Mouse (Mus musculus): ENCODE measurements around the gene Tubb4b. TPM values are rescaled to one million over a fixed set of nuclear protein-coding genes. Genes with fewer than 3 reads are reported as not detected.
"Not testable (repeated sequence)": the region's sequence is repeated elsewhere in the genome, so short reads cannot be mapped to it uniquely, and the experiment has no call there.

Gene Tubb4b
- 499 and 548 TPM in 2 replicates for polyA plus RNA-seq (2012; rRNA removed)

GRCm38 (mm10) chr2:25224492-25224765 is at the start of gene Tubb4b:
Gene Tubb4b (minus strand): TSS chr2:25224702.
- no peak for DNase-seq (ENCODE audit: extremely low spot score in 1 of 2, low spot score in 1 of 2)

GRCm38 (mm10) chr2:25273010-25273409 is 48.5 kb upstream of the Tubb4b start:
- no peak for DNase-seq (ENCODE audit: extremely low spot score in 1 of 2, low spot score in 1 of 2)

- DNase-seq (ENCODE audit: extremely low spot score in 1 of 2, low spot score in 1 of 2), result no peak
These were observed 48.0 kb upstream of the Tubb4b start for GRCm38 (mm10) chr2:25272515-25272914.

DNA sequence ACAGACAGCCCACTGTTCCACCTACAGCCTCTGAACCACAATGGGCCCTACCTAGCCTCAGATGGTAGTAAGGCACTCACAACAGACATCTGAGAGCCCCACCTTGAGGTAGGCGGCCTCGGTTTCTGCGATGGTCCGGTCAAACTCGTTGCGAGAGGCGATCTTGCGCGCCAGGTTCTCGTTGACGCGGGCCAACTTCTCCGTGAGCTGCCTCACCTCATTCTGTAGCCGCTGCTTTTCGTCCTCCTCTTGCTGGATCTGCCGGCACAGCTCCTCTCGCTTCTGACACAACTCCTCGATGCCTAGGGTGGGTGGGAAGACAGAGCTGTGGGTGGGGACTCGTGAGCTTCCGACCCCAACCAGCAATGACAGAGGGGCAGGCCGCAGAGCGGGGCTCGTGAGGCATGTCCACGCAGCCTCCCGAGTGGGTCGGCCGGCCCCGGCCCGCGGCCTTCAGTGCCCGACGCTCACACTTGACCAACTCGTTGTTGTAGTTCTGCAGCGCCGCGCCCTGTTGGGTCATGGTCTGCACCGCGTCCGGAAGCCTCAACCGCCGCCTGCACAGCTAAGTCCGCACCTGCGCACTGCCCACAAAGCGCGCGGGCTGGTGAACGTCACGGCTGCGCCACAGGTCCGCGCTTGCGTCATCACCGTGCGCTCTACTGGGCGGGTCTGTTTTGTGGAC is 47.5 kb upstream of the Tubb4b start, which contains the start of the genes Ssna1 and Anapc2:
Ssna1 (minus strand) TSS at position 612 of the 685 bp plus-strand sequence.
Anapc2 (plus strand) TSS at position 652 of the 685 bp plus-strand sequence.
- peak; percentile 92 to 98 for DNase-seq (ENCODE audit: extremely low spot score in 1 of 2, low spot score in 1 of 2)

- DNase-seq (ENCODE audit: extremely low spot score in 1 of 2, low spot score in 1 of 2), result no peak
These were observed 43.3 kb upstream of the Tubb4b start for GRCm38 (mm10) chr2:25267746-25268309.

DNA sequence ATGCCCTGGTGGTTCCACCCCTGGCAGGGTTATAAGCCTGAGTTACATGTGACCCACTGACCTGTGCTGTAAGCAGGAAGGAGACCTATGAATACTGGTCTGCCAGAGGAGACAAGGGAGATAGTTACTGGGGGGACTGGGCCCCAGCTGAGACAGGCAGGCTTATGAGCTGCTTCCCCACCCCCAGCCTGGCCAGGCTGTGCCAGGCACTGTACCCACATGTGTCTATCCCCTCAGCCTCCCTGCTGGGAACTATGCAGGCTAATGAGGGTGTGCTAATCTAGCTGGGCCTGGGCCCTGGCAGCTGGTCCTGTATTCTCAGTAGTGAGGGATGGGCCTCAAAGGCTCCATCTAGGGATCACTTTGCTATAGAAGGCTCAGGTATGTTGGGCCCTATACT is 42.7 kb upstream of the Tubb4b start:
- no peak for DNase-seq (ENCODE audit: extremely low spot score in 1 of 2, low spot score in 1 of 2)

DNA sequence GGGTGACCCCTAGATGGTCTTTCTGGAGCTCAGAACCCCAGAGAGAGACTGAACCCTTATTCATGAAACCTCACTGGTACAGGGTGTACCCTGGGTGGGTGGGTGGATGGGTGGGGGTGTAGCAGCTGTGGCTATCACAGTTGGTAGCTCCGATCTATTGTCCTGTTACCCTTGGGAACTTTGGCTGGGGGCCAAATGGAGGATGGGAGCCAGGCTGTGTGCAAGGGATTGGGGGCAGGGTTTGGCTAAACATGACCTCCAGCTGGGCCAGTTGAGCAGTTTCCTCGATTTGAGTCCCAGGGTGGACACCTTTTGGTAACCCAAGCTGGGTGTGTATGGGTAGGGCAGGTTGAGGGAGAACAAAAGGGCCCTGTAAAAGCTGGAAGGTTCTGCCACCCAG is 42.2 kb upstream of the Tubb4b start:
- no peak for DNase-seq (ENCODE audit: extremely low spot score in 1 of 2, low spot score in 1 of 2)

GRCm38 (mm10) chr2:25265897-25266656 is 41.6 kb upstream of the Tubb4b start:
- no peak for DNase-seq (ENCODE audit: extremely low spot score in 1 of 2, low spot score in 1 of 2)

GRCm38 (mm10) chr2:25264851-25265250 is 40.3 kb upstream of the Tubb4b start:
- no peak for DNase-seq (ENCODE audit: extremely low spot score in 1 of 2, low spot score in 1 of 2)

GRCm38 (mm10) chr2:25264286-25264660 is 39.8 kb upstream of the Tubb4b start:
- DNase-seq (ENCODE audit: extremely low spot score in 1 of 2, low spot score in 1 of 2), result no peak

DNA sequence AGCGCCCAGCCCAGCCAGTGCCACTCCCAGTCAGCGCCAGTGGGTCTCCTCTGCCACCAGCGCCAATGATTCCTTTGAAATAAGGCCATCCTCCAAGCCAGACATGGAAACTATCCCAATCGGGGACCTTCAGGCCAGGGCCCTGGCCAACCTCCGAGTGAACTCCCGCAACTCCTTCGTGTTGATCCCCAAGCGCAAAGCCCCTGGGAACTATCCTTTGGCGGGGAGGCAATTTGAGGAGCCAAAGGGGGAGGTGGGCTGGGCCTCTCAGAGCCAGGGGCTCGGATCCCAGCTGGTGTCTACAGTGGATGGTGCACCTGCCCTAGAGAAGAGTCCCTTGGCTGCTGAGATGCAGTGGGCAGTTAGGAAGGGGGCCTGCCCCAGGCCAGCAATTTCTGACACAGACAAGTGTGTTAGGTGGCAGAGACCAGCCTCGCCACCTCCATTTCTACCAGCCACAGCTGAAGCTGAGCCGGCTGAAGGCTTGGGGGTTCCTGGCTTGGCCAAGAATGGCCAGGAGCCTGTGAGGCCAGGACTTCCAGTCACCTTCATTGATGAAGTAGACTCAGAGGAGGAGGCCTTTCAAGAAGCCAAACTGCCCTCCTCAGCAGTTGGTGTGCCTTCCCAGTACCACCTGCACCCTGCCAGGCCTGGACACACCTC is 39.3 kb upstream of the Tubb4b start:
- DNase-seq (ENCODE audit: extremely low spot score in 1 of 2, low spot score in 1 of 2), result no peak

- no peak for DNase-seq (ENCODE audit: extremely low spot score in 1 of 2, low spot score in 1 of 2)
These were observed 38.5 kb upstream of the Tubb4b start for GRCm38 (mm10) chr2:25262795-25263622.

DNA sequence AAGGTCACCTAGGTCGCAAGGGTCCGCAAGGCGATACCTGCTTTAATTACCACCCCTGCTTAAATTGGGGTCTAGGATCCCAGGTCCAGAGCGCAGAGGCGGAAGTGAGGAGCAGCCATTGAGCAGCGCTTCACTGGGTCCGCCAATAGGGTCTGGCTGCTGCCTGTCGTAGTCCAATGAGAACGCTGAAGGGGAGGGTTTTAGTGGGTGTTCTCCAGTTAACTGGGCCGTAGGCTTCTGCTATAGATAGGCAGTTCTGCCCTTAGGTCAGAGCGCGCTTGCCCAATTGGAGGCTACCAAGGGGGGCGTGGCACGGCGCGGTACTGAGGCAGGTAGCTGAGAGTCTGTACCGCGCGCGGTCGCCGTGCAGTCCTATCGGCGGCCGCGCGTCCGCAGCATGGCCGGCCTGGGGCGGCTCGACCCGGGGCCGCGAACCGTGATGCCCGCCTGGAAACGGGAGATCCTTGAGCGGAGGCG is 37.8 kb upstream of the Tubb4b start, which contains the start of gene Tprn:
Tprn (plus strand) TSS at position 328 of the 477 bp plus-strand sequence.
- peak; percentile 96 to 97 for DNase-seq (ENCODE audit: extremely low spot score in 1 of 2, low spot score in 1 of 2)

- peak in 1 of 2 experiments; percentile 52 for DNase-seq (ENCODE audit: extremely low spot score in 1 of 2, low spot score in 1 of 2)
These were observed 37.4 kb upstream of the Tubb4b start for GRCm38 (mm10) chr2:25261870-25262269.

- DNase-seq (ENCODE audit: extremely low spot score in 1 of 2, low spot score in 1 of 2), result no peak
These were observed 34.4 kb upstream of the Tubb4b start for GRCm38 (mm10) chr2:25258887-25259286.

DNA sequence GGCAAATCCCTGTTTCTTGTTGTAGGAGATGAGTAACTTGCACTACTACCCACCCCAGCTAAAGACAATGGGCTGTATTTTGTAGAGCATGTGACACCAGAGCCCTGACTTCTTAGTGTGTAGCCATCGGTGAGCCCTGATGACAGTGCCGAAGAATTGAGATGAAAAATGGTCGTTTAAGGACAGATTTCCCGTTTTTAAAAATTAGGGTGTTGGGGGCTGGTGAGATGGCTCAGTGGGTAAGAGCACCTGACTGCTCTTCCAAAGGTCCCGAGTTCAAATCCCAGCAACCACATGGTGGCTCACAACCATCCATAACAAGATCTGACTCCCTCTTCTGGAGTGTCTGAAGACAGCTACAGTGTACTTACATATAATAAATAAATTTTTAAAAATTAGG is 32.7 kb upstream of the Tubb4b start:
- DNase-seq (ENCODE audit: extremely low spot score in 1 of 2, low spot score in 1 of 2), result not testable (repeated sequence)

GRCm38 (mm10) chr2:25256443-25257109 is 32.1 kb upstream of the Tubb4b start:
- peak in 1 of 2 experiments; percentile 55 for DNase-seq (ENCODE audit: extremely low spot score in 1 of 2, low spot score in 1 of 2)

GRCm38 (mm10) chr2:25255284-25255779 is 30.8 kb upstream of the Tubb4b start, which contains the start of gene Tmem203:
Gene Tmem203 (plus strand): TSS chr2:25255439.
- peak; percentile 78 to 90 for DNase-seq (ENCODE audit: extremely low spot score in 1 of 2, low spot score in 1 of 2)

- DNase-seq (ENCODE audit: extremely low spot score in 1 of 2, low spot score in 1 of 2), result no peak
These were observed 27.8 kb upstream of the Tubb4b start for GRCm38 (mm10) chr2:25252331-25252730.
